Mouse (Mus musculus) neural tube, embryonic 12.5 days (tissue): ENCODE measurements around the gene Gm266. TPM values are rescaled to one million over a fixed set of nuclear protein-coding genes. Genes with fewer than 3 reads are reported as not detected.
A peak's percentile ranks its signal among the peaks of the same experiment; 100 is the strongest.
"Not testable (repeated sequence)": the region's sequence is repeated elsewhere in the genome, so short reads cannot be mapped to it uniquely, and the experiment has no call there.

Experiments used
- ATAC-seq: fragments of 200-750 bp; cut with Nextera tagmentation; 2 replicates; pipeline ENCODE4 v1.8.0; 2017; ENCODE audit warnings: low read depth, mild to moderate bottlenecking, moderate TSS enrichment, moderate library complexity; ENCODE audit not compliant: low FRiP score
- H3K27ac ChIP-seq: fragments of 300-500 bp; sonication (generic); 2 replicates; pipeline ENCODE4 v1.5.1; 2016
- H3K27me3 ChIP-seq: fragments of 300-500 bp; sonication (generic); replicated peaks from 2 replicates; pipeline ENCODE4 v1.6.1; 2016; ENCODE audit warnings: mild to moderate bottlenecking
- H3K36me3 ChIP-seq: fragments of 300-500 bp; sonication (generic); 2 replicates; pipeline ENCODE4 v1.6.1; 2016; ENCODE audit warnings: mild to moderate bottlenecking
- H3K4me1 ChIP-seq: fragments of 300-500 bp; sonication (generic); 2 replicates; pipeline ENCODE4 v1.6.1; 2016
- H3K4me2 ChIP-seq: fragments of 300-500 bp; sonication (generic); replicated peaks from 2 replicates; pipeline ENCODE4 v1.6.1; 2016; ENCODE audit warnings: mild to moderate bottlenecking
- H3K4me3 ChIP-seq: fragments of 300-500 bp; sonication (generic); 2 replicates; pipeline ENCODE4 v1.5.1; 2016
- H3K9ac ChIP-seq: fragments of 300-500 bp; sonication (generic); 2 replicates; pipeline ENCODE4 v1.6.1; 2016; ENCODE audit warnings: mild to moderate bottlenecking
- H3K9me3 ChIP-seq: fragments of 300-500 bp; sonication (generic); 2 replicates; pipeline ENCODE4 v1.6.1; 2016; ENCODE audit warnings: mild to moderate bottlenecking
- WGBS: fragments of 180-500 bp; shearing (Covaris S2); methylation state at CpG from one replicate; pipeline ENCODE4 v1.1.7; 2016; 5-methylcytosine and 5-hydroxymethylcytosine counted together
- polyA plus RNA-seq: library from polyadenylated mRNA; unstranded; fragments of >200 nt; fragmentation: Nextera tagmentation; extraction: Ambion mirVana; gene quantifications from 2 replicates; pipeline ENCODE4 v1.2.1, GENCODE M21; 2016

Gm266 gene
- polyA plus RNA-seq, 1 experiment from 2014 or later: 2.5 TPM

- no peaks in the 10 kb centered on the region for H3K27me3 ChIP-seq
- ATAC-seq: no peak
- H3K4me2 ChIP-seq: no peak overlapping the region
- no peak overlapping the region for H3K27ac ChIP-seq
- H3K4me1 ChIP-seq: no peaks in the 10 kb centered on the region
- H3K4me3 ChIP-seq: no peak overlapping the region
- no peaks in the 10 kb centered on the region for H3K36me3 ChIP-seq
- no peaks in the 10 kb centered on the region for H3K9me3 ChIP-seq
- 88% methylated on average over 5 of the region's 5 CpGs for WGBS
- no peak overlapping the region for H3K9ac ChIP-seq
Observed at GRCm38 (mm10) chr12:111515920-111516319, 30.3 kb upstream of the Gm266 start.

GRCm38 (mm10) chr12:111514874-111515649 is 29.4 kb upstream of the Gm266 start:
- no peak overlapping the region for H3K27ac ChIP-seq
- WGBS: 74% methylated on average over 7 of the region's 7 CpGs
- H3K9ac ChIP-seq: no peak overlapping the region
- no peaks in the 10 kb centered on the region for H3K4me1 ChIP-seq
- 0 out of 2 replicates have a peak overlapping the region, but pooled peaks have one; percentile 2 for H3K4me2 ChIP-seq
- no peak overlapping the region for H3K4me3 ChIP-seq
- H3K27me3 ChIP-seq: no peaks in the 10 kb centered on the region
- no peaks in the 10 kb centered on the region for H3K36me3 ChIP-seq
- ATAC-seq: no peak
- H3K9me3 ChIP-seq: no peaks in the 10 kb centered on the region

- Histone ChIP-seq H3K4me2 (0 out of 2 replicates have a peak overlapping the region, but pooled peaks have one; percentile 2), H3K9ac (no peak overlapping the region), H3K4me3 (no peak overlapping the region), H3K27me3 (no peaks in the 10 kb centered on the region), H3K27ac (no peak overlapping the region), H3K36me3 (no peaks in the 10 kb centered on the region), H3K4me1 (no peaks in the 10 kb centered on the region), H3K9me3 (no peaks in the 10 kb centered on the region)
- no peak for ATAC-seq
- WGBS: 70% methylated on average over 7 of the region's 7 CpGs
Observed at GRCm38 (mm10) chr12:111514231-111514792, 28.7 kb upstream of the Gm266 start.

- no peaks in the 10 kb centered on the region for H3K9me3 ChIP-seq
- no peak for ATAC-seq
- H3K36me3 ChIP-seq: no peaks in the 10 kb centered on the region
- H3K27ac ChIP-seq: no peak overlapping the region
- no peaks in the 10 kb centered on the region for H3K27me3 ChIP-seq
- H3K9ac ChIP-seq: no peak overlapping the region
- no peak overlapping the region for H3K4me2 ChIP-seq
- 68% methylated on average over 5 of the region's 5 CpGs for WGBS
- no peaks in the 10 kb centered on the region for H3K4me1 ChIP-seq
- no peak overlapping the region for H3K4me3 ChIP-seq
Observed at GRCm38 (mm10) chr12:111513673-111514072, 28.1 kb upstream of the Gm266 start.

GRCm38 (mm10) chr12:111512572-111513063 is 27.0 kb upstream of the Gm266 start:
- H3K9ac ChIP-seq: no peak overlapping the region
- H3K36me3 ChIP-seq: no peaks in the 10 kb centered on the region
- H3K27ac ChIP-seq: no peak overlapping the region
- H3K9me3 ChIP-seq: no peaks in the 10 kb centered on the region
- no peak overlapping the region for H3K4me2 ChIP-seq
- H3K4me1 ChIP-seq: no peaks in the 10 kb centered on the region
- WGBS: 87% methylated on average over 12 of the region's 12 CpGs
- H3K27me3 ChIP-seq: no peaks in the 10 kb centered on the region
- no peak for ATAC-seq
- H3K4me3 ChIP-seq: no peak overlapping the region

GRCm38 (mm10) chr12:111508438-111508837 is 22.8 kb upstream of the Gm266 start:
- ATAC-seq, H3K9ac ChIP-seq, H3K4me3 ChIP-seq, H3K27ac ChIP-seq, H3K9me3 ChIP-seq, H3K4me1 ChIP-seq, H3K27me3 ChIP-seq, H3K4me2 ChIP-seq, H3K36me3 ChIP-seq: not testable (repeated sequence)
- 84% methylated on average over 3 of the region's 3 CpGs for WGBS

- no peak overlapping the region for H3K27ac ChIP-seq
- H3K9ac ChIP-seq: no peak overlapping the region
- no peaks in the 10 kb centered on the region for H3K36me3 ChIP-seq
- H3K9me3 ChIP-seq: no peaks in the 10 kb centered on the region
- H3K4me2 ChIP-seq: no peak overlapping the region
- H3K4me3 ChIP-seq: no peak overlapping the region
- no peak for ATAC-seq
- H3K4me1 ChIP-seq: no peaks in the 10 kb centered on the region
- WGBS: 93% methylated on average over 10 of the region's 10 CpGs
- H3K27me3 ChIP-seq: 0 out of 2 replicates have a peak, but pooled peaks cover 3% of the 10 kb centered on the region
Observed at GRCm38 (mm10) chr12:111507962-111508361, 22.3 kb upstream of the Gm266 start.

GRCm38 (mm10) chr12:111507001-111507400 is 21.4 kb upstream of the Gm266 start:
- Histone ChIP-seq H3K9me3 (0 out of 2 replicates have a peak, but pooled peaks cover 6% of the 10 kb centered on the region), H3K4me3 (no peak overlapping the region), H3K27ac (no peak overlapping the region), H3K9ac (no peak overlapping the region), H3K4me1 (no peaks in the 10 kb centered on the region), H3K27me3 (0 out of 2 replicates have a peak, but pooled peaks cover 3% of the 10 kb centered on the region), H3K36me3 (no peaks in the 10 kb centered on the region), H3K4me2 (no peak overlapping the region)
- 63% methylated on average over 5 of the region's 5 CpGs for WGBS
- no peak for ATAC-seq

GRCm38 (mm10) chr12:111504904-111505303 is 19.3 kb upstream of the Gm266 start:
- Histone ChIP-seq H3K9me3 (0 out of 2 replicates have a peak, but pooled peaks cover 7% of the 10 kb centered on the region), H3K36me3 (no peaks in the 10 kb centered on the region), H3K4me2 (peak overlapping the region; percentile 42), H3K9ac (no peak overlapping the region), H3K4me3 (no peak overlapping the region), H3K4me1 (peaks cover 9% of the 10 kb centered on the region; the same call in 1 of the 2 replicates), H3K27me3 (0 out of 2 replicates have a peak, but pooled peaks cover 3% of the 10 kb centered on the region), H3K27ac (no peak overlapping the region)
- no peak; the same call in 1 of the 2 replicates for ATAC-seq
- WGBS: 4% methylated on average over 12 of the region's 12 CpGs

GRCm38 (mm10) chr12:111503571-111503970 is 17.9 kb upstream of the Gm266 start:
- Histone ChIP-seq H3K4me1 (peaks cover 9% of the 10 kb centered on the region; the same call in 1 of the 2 replicates), H3K27me3 (0 out of 2 replicates have a peak, but pooled peaks cover 3% of the 10 kb centered on the region), H3K36me3 (no peaks in the 10 kb centered on the region), H3K9me3 (0 out of 2 replicates have a peak, but pooled peaks cover 7% of the 10 kb centered on the region), H3K9ac (no peak overlapping the region), H3K4me3 (no peak overlapping the region), H3K4me2 (no peak overlapping the region), H3K27ac (no peak overlapping the region)
- ATAC-seq: no peak
- WGBS: 76% methylated on average over 5 of the region's 5 CpGs

GRCm38 (mm10) chr12:111503063-111503567 is 17.5 kb upstream of the Gm266 start:
- H3K4me2 ChIP-seq: no peak overlapping the region
- H3K27ac ChIP-seq: no peak overlapping the region
- H3K9ac ChIP-seq: no peak overlapping the region
- no peak overlapping the region for H3K4me3 ChIP-seq
- no peaks in the 10 kb centered on the region for H3K36me3 ChIP-seq
- H3K27me3 ChIP-seq: 0 out of 2 replicates have a peak, but pooled peaks cover 3% of the 10 kb centered on the region
- WGBS: 84% methylated on average over 12 of the region's 12 CpGs
- ATAC-seq: no peak
- 0 out of 2 replicates have a peak, but pooled peaks cover 7% of the 10 kb centered on the region for H3K9me3 ChIP-seq
- H3K4me1 ChIP-seq: peaks cover 9% of the 10 kb centered on the region; the same call in 1 of the 2 replicates

GRCm38 (mm10) chr12:111500725-111501124 is 15.1 kb upstream of the Gm266 start:
- Histone ChIP-seq H3K9me3 (0 out of 2 replicates have a peak, but pooled peaks cover 7% of the 10 kb centered on the region), H3K9ac (no peak overlapping the region), H3K4me1 (peaks cover 9% of the 10 kb centered on the region; the same call in 1 of the 2 replicates), H3K4me3 (no peak overlapping the region), H3K27ac (no peak overlapping the region), H3K27me3 (0 out of 2 replicates have a peak, but pooled peaks cover 3% of the 10 kb centered on the region), H3K36me3 (no peaks in the 10 kb centered on the region), H3K4me2 (peak overlapping the region; percentile 31)
- ATAC-seq: peak; percentile 81
- WGBS: 19% methylated on average over 5 of the region's 5 CpGs
